Mouse (Mus musculus): ENCODE measurements around the gene C2cd2l. TPM values are rescaled to one million over a fixed set of nuclear protein-coding genes. Genes with fewer than 3 reads are reported as not detected.

The C2cd2l gene
- polyA plus RNA-seq, 1 experiment, result 5.1 TPM

DNA sequence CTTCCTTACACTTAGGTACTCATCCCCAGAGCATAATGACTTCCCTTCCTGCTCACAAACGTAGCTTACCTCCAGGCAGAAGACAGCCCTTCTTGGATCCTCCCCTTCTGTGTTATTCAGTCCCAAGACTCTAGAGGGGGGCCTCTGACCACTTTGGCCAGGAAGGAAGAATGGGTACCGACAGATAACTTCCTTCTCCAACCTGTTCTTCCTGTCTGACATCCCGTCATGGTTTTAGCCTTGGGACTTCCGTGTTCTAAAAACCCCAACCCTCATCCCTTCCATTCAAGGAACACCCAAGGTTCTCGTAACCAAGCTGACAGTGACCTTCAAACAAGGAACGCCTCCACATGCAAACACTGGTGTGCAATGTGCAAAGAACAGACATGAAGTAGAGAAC lies 51.7 kb downstream of the C2cd2l start, which contains the start of gene Nlrx1:
Nlrx1 (minus strand) TSS at position 168 of the 400 bp plus-strand sequence.
- Histone ChIP-seq H3K27me3 (ENCODE audit: control insufficient read depth, insufficient read depth, low read length, poor library complexity, severe bottlenecking) (no peaks in the 10 kb centered on the region), H3K4me3 (ENCODE audit: low read depth, low read length) (peak within 1 kb of the TSS; percentile 57), H3K9me3 (replicated peaks; ENCODE audit: control insufficient read depth, insufficient read depth, low read length, poor library complexity, severe bottlenecking) (no peaks in the 10 kb centered on the region), H3K9ac (ENCODE audit: low read depth, poor library complexity, severe bottlenecking) (peak within 1 kb of the TSS; percentile 77), H3K36me3 (ENCODE audit: control insufficient read depth, insufficient read depth, low read length, poor library complexity, severe bottlenecking) (no peaks in the 10 kb centered on the region), H3K4me1 (ENCODE audit: control insufficient read depth, insufficient read depth, low read length) (no peaks in the 10 kb centered on the region), H3K27ac (ENCODE audit: insufficient read depth, low read length) (no peak within 1 kb of the TSS)
- TF ChIP-seq POLR2A (IDR thresholded peaks at IDR 0.05; ENCODE audit: insufficient read depth, low read length) (no peak), EP300 (IDR thresholded peaks at IDR 0.05; ENCODE audit: insufficient read depth, low read depth, low read length) (no peak), CTCF (IDR thresholded peaks at IDR 0.05; ENCODE audit: low read depth, low read length) (peak; percentile 8)

DNA sequence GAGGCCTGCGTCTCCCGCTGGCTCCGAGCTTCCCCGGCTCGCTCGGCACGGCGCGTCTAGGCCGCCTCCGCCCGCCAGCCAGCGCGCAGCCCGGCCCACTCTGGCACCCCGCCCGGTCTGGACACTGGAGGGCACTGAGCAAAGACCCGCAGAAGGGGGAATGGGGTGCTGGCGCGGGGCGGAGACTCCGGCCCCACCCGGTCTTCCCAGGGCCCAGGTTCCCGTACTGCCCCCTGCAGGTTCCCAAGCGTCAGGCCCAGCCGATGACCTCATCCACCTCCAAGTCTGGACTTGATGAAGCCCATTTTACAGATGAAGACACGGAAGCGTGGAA lies 52.1 kb downstream of the C2cd2l start:
- TF ChIP-seq CTCF (IDR thresholded peaks at IDR 0.05; ENCODE audit: low read depth, low read length) (peak; percentile 64), POLR2A (IDR thresholded peaks at IDR 0.05; ENCODE audit: insufficient read depth, low read length) (no peak)
- H3K9ac ChIP-seq (ENCODE audit: low read depth, poor library complexity, severe bottlenecking), result peak overlapping the region; percentile 77
- H3K4me3 ChIP-seq (ENCODE audit: low read depth, low read length), result peak overlapping the region; percentile 57
- H3K27ac ChIP-seq (ENCODE audit: insufficient read depth, low read length), result no peak overlapping the region
- H3K36me3 ChIP-seq (ENCODE audit: control insufficient read depth, insufficient read depth, low read length, poor library complexity, severe bottlenecking), result no peaks in the 10 kb centered on the region
- no peaks in the 10 kb centered on the region for H3K9me3 ChIP-seq (replicated peaks; ENCODE audit: control insufficient read depth, insufficient read depth, low read length, poor library complexity, severe bottlenecking)
- H3K27me3 ChIP-seq (ENCODE audit: control insufficient read depth, insufficient read depth, low read length, poor library complexity, severe bottlenecking), result no peaks in the 10 kb centered on the region
- no peaks in the 10 kb centered on the region for H3K4me1 ChIP-seq (ENCODE audit: control insufficient read depth, insufficient read depth, low read length)

DNA sequence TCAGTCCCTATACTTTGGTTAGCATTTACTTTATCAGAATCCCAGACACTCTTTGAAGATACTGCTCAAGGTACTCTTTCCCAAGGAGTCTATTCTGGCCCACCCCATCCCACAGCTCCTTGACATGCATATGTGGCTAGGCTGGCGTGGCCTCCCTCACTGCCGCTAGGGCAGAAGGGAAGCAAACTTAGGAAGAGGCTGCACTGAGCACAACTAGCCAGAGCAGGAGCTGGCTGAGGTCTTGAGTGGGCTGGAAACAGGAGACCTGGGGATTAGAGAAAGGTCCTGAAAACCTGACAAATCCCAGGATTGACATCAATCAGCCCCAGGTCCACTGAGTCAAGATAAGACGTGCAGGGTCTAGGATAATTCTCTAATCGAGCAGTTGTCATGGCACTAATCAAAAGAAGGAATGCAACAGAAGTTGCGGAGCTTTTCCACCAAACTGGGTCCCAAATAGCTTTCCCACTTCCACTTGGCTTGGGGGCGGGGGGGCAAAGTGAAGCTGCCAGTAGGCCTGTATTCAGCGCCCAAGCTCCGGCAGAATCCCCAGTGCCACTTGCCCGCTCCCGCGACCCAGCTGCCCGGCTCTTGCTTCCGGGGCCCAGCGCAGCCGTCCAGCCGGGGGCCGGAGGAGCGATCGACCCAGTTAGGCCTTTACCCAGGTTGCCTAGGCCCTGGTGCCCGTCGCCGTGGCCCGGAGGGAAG lies 52.6 kb downstream of the C2cd2l start:
- Histone ChIP-seq H3K9me3 (replicated peaks; ENCODE audit: control insufficient read depth, insufficient read depth, low read length, poor library complexity, severe bottlenecking) (no peaks in the 10 kb centered on the region), H3K27ac (ENCODE audit: insufficient read depth, low read length) (no peak overlapping the region), H3K4me3 (ENCODE audit: low read depth, low read length) (peak overlapping the region; percentile 57), H3K27me3 (ENCODE audit: control insufficient read depth, insufficient read depth, low read length, poor library complexity, severe bottlenecking) (no peaks in the 10 kb centered on the region), H3K36me3 (ENCODE audit: control insufficient read depth, insufficient read depth, low read length, poor library complexity, severe bottlenecking) (no peaks in the 10 kb centered on the region), H3K4me1 (ENCODE audit: control insufficient read depth, insufficient read depth, low read length) (no peaks in the 10 kb centered on the region), H3K9ac (ENCODE audit: low read depth, poor library complexity, severe bottlenecking) (peak overlapping the region; percentile 77)
- TF ChIP-seq EP300 (IDR thresholded peaks at IDR 0.05; ENCODE audit: insufficient read depth, low read depth, low read length), result no peak
- TF ChIP-seq POLR2A (IDR thresholded peaks at IDR 0.05; ENCODE audit: insufficient read depth, low read length), result no peak
- TF ChIP-seq CTCF (IDR thresholded peaks at IDR 0.05; ENCODE audit: low read depth, low read length), result no peak

DNA sequence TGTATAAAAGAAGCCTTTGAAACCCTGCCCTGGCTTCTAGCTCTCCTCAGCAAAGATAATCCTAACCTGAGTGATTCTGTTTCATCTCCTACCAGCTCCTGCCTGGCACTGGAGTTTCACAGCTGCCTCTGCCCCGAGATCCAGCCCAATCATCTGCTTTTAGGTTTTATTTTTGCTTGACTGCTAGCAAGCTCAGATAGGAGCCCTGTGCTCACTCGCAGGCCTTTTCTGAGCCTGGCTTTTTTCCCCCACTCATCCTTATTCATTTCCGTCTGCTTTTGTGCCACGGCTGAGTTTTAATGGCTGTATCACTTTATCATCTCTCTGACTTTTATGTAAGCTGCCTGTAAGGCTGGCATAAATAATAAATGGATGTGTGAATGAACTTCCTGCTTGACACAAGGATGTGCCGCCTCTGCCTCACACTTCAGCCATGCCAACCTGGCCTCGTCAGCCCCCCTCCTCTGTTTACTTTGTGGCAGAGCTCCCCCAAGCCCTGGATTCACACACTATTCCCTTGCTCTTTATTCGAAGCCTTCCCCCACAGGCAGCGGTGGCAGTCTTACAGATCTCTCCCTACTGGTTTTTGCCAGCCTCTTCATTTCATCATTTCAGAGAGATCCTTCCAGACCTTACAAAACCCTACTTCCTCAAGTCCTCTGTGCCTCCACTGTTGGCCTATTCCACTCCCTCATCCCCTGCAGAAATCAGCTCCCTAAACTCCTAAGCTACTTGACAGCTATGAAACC lies 53.4 kb downstream of the C2cd2l start:
- no peaks in the 10 kb centered on the region for H3K27me3 ChIP-seq (ENCODE audit: control insufficient read depth, insufficient read depth, low read length, poor library complexity, severe bottlenecking)

DNA sequence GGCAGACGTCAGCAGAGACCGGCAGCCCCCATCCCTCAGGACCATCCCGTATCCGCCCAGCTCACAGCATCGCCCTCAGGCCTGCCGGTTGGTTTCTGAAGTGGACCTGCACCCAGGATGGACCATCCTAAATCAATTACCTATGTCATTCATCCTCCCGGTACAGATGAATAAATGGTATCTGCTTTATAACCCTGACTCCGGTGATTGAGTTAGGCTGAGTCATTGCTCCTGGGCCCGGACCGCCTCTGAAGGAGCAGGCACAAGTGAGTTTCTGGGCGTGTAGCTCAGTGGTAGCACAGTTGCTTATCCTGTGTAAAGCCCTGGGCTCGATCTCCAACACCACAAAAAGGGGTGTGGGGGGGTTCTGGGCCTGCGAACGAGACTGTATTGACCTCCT lies 58.7 kb downstream of the C2cd2l start:
- TF ChIP-seq EP300 (IDR thresholded peaks at IDR 0.05; ENCODE audit: insufficient read depth, low read depth, low read length), result no peak
- no peak for TF ChIP-seq POLR2A (IDR thresholded peaks at IDR 0.05; ENCODE audit: insufficient read depth, low read length)
- no peak for TF ChIP-seq CTCF (IDR thresholded peaks at IDR 0.05; ENCODE audit: low read depth, low read length)

More for the DNA sequence above, 53.4 kb downstream of the C2cd2l start:
- H3K9ac ChIP-seq (ENCODE audit: low read depth, poor library complexity, severe bottlenecking), result no peak overlapping the region
- H3K27ac ChIP-seq (ENCODE audit: insufficient read depth, low read length), result no peak overlapping the region
- no peak overlapping the region for H3K4me3 ChIP-seq (ENCODE audit: low read depth, low read length)
- no peaks in the 10 kb centered on the region for H3K36me3 ChIP-seq (ENCODE audit: control insufficient read depth, insufficient read depth, low read length, poor library complexity, severe bottlenecking)
- H3K9me3 ChIP-seq (replicated peaks; ENCODE audit: control insufficient read depth, insufficient read depth, low read length, poor library complexity, severe bottlenecking), result no peaks in the 10 kb centered on the region
- no peak for TF ChIP-seq POLR2A (IDR thresholded peaks at IDR 0.05; ENCODE audit: insufficient read depth, low read length)
- no peak for TF ChIP-seq CTCF (IDR thresholded peaks at IDR 0.05; ENCODE audit: low read depth, low read length)
- TF ChIP-seq EP300 (IDR thresholded peaks at IDR 0.05; ENCODE audit: insufficient read depth, low read depth, low read length), result no peak
- H3K4me1 ChIP-seq (ENCODE audit: control insufficient read depth, insufficient read depth, low read length), result no peaks in the 10 kb centered on the region

More for the DNA sequence above, 58.7 kb downstream of the C2cd2l start:
- Histone ChIP-seq H3K27ac (ENCODE audit: insufficient read depth, low read length) (no peak overlapping the region), H3K36me3 (ENCODE audit: control insufficient read depth, insufficient read depth, low read length, poor library complexity, severe bottlenecking) (no peaks in the 10 kb centered on the region), H3K4me1 (ENCODE audit: control insufficient read depth, insufficient read depth, low read length) (no peaks in the 10 kb centered on the region), H3K9me3 (replicated peaks; ENCODE audit: control insufficient read depth, insufficient read depth, low read length, poor library complexity, severe bottlenecking) (no peaks in the 10 kb centered on the region), H3K4me3 (ENCODE audit: low read depth, low read length) (no peak overlapping the region), H3K9ac (ENCODE audit: low read depth, poor library complexity, severe bottlenecking) (no peak overlapping the region), H3K27me3 (ENCODE audit: control insufficient read depth, insufficient read depth, low read length, poor library complexity, severe bottlenecking) (no peaks in the 10 kb centered on the region)

Other genes with a start within 250 kb of the C2cd2l start
- gene Mfrp, start 218.6 kb downstream of the C2cd2l start, polyA plus RNA-seq (2011; ENCODE audit: insufficient read depth, insufficient read length, low read depth, missing spikeins), result not detected in 2 replicates
- not detected in 2 replicates for gene C1qtnf5, start 213.0 kb downstream of the C2cd2l start, polyA plus RNA-seq (2011; ENCODE audit: insufficient read depth, insufficient read length, low read depth, missing spikeins)
- gene Gm49380, start 206.8 kb downstream of the C2cd2l start, polyA plus RNA-seq (2011; ENCODE audit: insufficient read depth, insufficient read length, low read depth, missing spikeins), result 0.49 and 0.67 TPM in 2 replicates
- gene Rnf26, start 206.8 kb downstream of the C2cd2l start, polyA plus RNA-seq (2011; ENCODE audit: insufficient read depth, insufficient read length, low read depth, missing spikeins), result 34.1 and 34.3 TPM in 2 replicates
- 57.6 and 58.0 TPM in 2 replicates for gene Mcam, start 185.8 kb downstream of the C2cd2l start, polyA plus RNA-seq (2011; ENCODE audit: insufficient read depth, insufficient read length, low read depth, missing spikeins)
- 58.8 and 62.0 TPM in 2 replicates for gene Cbl, start 86.2 kb downstream of the C2cd2l start, polyA plus RNA-seq (2011; ENCODE audit: insufficient read depth, insufficient read length, low read depth, missing spikeins)
- not detected in 2 replicates for gene Ccdc153, start 79.6 kb downstream of the C2cd2l start, polyA plus RNA-seq (2011; ENCODE audit: insufficient read depth, insufficient read length, low read depth, missing spikeins)
- not detected in 2 replicates for gene Pdzd3, start 68.8 kb downstream of the C2cd2l start, polyA plus RNA-seq (2011; ENCODE audit: insufficient read depth, insufficient read length, low read depth, missing spikeins)
- gene Nlrx1, start 51.7 kb downstream of the C2cd2l start, polyA plus RNA-seq (2011; ENCODE audit: insufficient read depth, insufficient read length, low read depth, missing spikeins), result 1.6 and 2.3 TPM in 2 replicates
- gene Abcg4, start 31.7 kb downstream of the C2cd2l start, polyA plus RNA-seq (2011; ENCODE audit: insufficient read depth, insufficient read length, low read depth, missing spikeins), result 0.62 and 1.3 TPM in 2 replicates
- 24.8 and 27.8 TPM in 2 replicates for gene Hinfp, start 14.6 kb downstream of the C2cd2l start, polyA plus RNA-seq (2011; ENCODE audit: insufficient read depth, insufficient read length, low read depth, missing spikeins)
- 13.7 and 17.4 TPM in 2 replicates for gene Dpagt1, start 5.7 kb upstream of the C2cd2l start, polyA plus RNA-seq (2011; ENCODE audit: insufficient read depth, insufficient read length, low read depth, missing spikeins)
- 173 and 202 TPM in 2 replicates for gene H2afx, start 14.4 kb upstream of the C2cd2l start, polyA plus RNA-seq (2011; ENCODE audit: insufficient read depth, insufficient read length, low read depth, missing spikeins)
- 76.5 and 80.3 TPM in 2 replicates for gene Hmbs, start 23.9 kb upstream of the C2cd2l start, polyA plus RNA-seq (2011; ENCODE audit: insufficient read depth, insufficient read length, low read depth, missing spikeins)
- gene Vps11, start 41.4 kb upstream of the C2cd2l start, polyA plus RNA-seq (2011; ENCODE audit: insufficient read depth, insufficient read length, low read depth, missing spikeins), result 26.7 and 30.5 TPM in 2 replicates
- 114 and 147 TPM in 2 replicates for gene Hyou1, start 59.2 kb upstream of the C2cd2l start, polyA plus RNA-seq (2011; ENCODE audit: insufficient read depth, insufficient read length, low read depth, missing spikeins)
- 7.7 and 8.1 TPM in 2 replicates for gene Slc37a4, start 76.6 kb upstream of the C2cd2l start, polyA plus RNA-seq (2011; ENCODE audit: insufficient read depth, insufficient read length, low read depth, missing spikeins)
- gene Rps25, start 86.9 kb upstream of the C2cd2l start, polyA plus RNA-seq (2011; ENCODE audit: insufficient read depth, insufficient read length, low read depth, missing spikeins), result 4,348 and 4,428 TPM in 2 replicates
- gene Trappc4, start 87.3 kb upstream of the C2cd2l start, polyA plus RNA-seq (2011; ENCODE audit: insufficient read depth, insufficient read length, low read depth, missing spikeins), result 83.0 and 89.8 TPM in 2 replicates
- 13.7 and 14.3 TPM in 2 replicates for gene Ccdc84, start 98.3 kb upstream of the C2cd2l start, polyA plus RNA-seq (2011; ENCODE audit: insufficient read depth, insufficient read length, low read depth, missing spikeins)
- 1.3 and 1.8 TPM in 2 replicates for gene Foxr1, start 120.9 kb upstream of the C2cd2l start, polyA plus RNA-seq (2011; ENCODE audit: insufficient read depth, insufficient read length, low read depth, missing spikeins)
- 1.7 and 2.5 TPM in 2 replicates for gene Upk2, start 134.7 kb upstream of the C2cd2l start, polyA plus RNA-seq (2011; ENCODE audit: insufficient read depth, insufficient read length, low read depth, missing spikeins)
- gene Bcl9l, start 162.5 kb upstream of the C2cd2l start, polyA plus RNA-seq (2011; ENCODE audit: insufficient read depth, insufficient read length, low read depth, missing spikeins), result 22.6 and 25.6 TPM in 2 replicates
- gene Cxcr5, start 241.6 kb upstream of the C2cd2l start, polyA plus RNA-seq (2011; ENCODE audit: insufficient read depth, insufficient read length, low read depth, missing spikeins), result not detected in 2 replicates